Mouse (Mus musculus): Measurements from ENCODE around the gene Atg10. TPM values are rescaled to one million over a fixed set of nuclear protein-coding genes. Genes with fewer than 3 reads are reported as not detected.
A peak's percentile ranks its signal among the peaks of the same experiment; 100 is the strongest.
"Not testable (repeated sequence)": the region's sequence is repeated elsewhere in the genome, so short reads cannot be mapped to it uniquely, and the experiment has no call there.

The Atg10 gene
- polyA plus RNA-seq, 1 experiment from 2014 or later: 15.8 TPM

GRCm38 (mm10) chr13:90962836-90963760, 260.7 kb downstream of the Atg10 start:
- Histone ChIP-seq H3K27me3 (no peaks in the 10 kb centered on the region), H3K9me3 (no peaks in the 10 kb centered on the region), H3K9ac (replicated peaks) (no peak overlapping the region; the same call in 1 of the 2 replicates), H3K36me3 (no peaks in the 10 kb centered on the region), H3K4me3 (no peak overlapping the region), H3K4me1 (peaks cover 19% of the 10 kb centered on the region), H3K4me2 (replicated peaks) (no peak overlapping the region), H3K27ac (replicated peaks) (no peak overlapping the region)
- WGBS: 63% methylated on average over 10 of the region's 10 CpGs
- no peak for ATAC-seq (ENCODE audit: low FRiP score, low read depth)

- no peak overlapping the region for H3K4me3 ChIP-seq
- peak; percentile 64; the same call in 1 of the 2 replicates for ATAC-seq (ENCODE audit: low FRiP score, low read depth)
- no peaks in the 10 kb centered on the region for H3K36me3 ChIP-seq
- peaks cover 16% of the 10 kb centered on the region for H3K4me1 ChIP-seq
- H3K27me3 ChIP-seq: no peaks in the 10 kb centered on the region
- H3K27ac ChIP-seq (replicated peaks): no peak overlapping the region
- no peak overlapping the region for H3K9ac ChIP-seq (replicated peaks)
- H3K4me2 ChIP-seq (replicated peaks): no peak overlapping the region
- WGBS: 46% methylated on average over 8 of the region's 8 CpGs
- no peaks in the 10 kb centered on the region; the same call in 1 of the 2 replicates for H3K9me3 ChIP-seq
Measured at GRCm38 (mm10) chr13:90960591-90960990, 263.2 kb downstream of the Atg10 start.

- 33% methylated on average over 2 of the region's 2 CpGs for WGBS
- ATAC-seq (ENCODE audit: low FRiP score, low read depth): peak; percentile 82
- no peak overlapping the region for H3K27ac ChIP-seq (replicated peaks)
Measured at GRCm38 (mm10) chr13:90958894-90959293, 264.9 kb downstream of the Atg10 start.

GRCm38 (mm10) chr13:90939600-90939999, 284.2 kb downstream of the Atg10 start:
- 82% methylated on average over 5 of the region's 5 CpGs for WGBS
- H3K9ac ChIP-seq (replicated peaks): no peak overlapping the region
- no peaks in the 10 kb centered on the region for H3K36me3 ChIP-seq
- H3K9me3 ChIP-seq: no peaks in the 10 kb centered on the region
- H3K4me2 ChIP-seq (replicated peaks): no peak overlapping the region
- no peaks in the 10 kb centered on the region for H3K4me1 ChIP-seq
- no peak overlapping the region for H3K4me3 ChIP-seq
- H3K27me3 ChIP-seq: no peaks in the 10 kb centered on the region
- no peak for ATAC-seq (ENCODE audit: low FRiP score, low read depth)
- no peak overlapping the region for H3K27ac ChIP-seq (replicated peaks)

More at GRCm38 (mm10) chr13:90958894-90959293, 264.9 kb downstream of the Atg10 start:
- Histone ChIP-seq H3K36me3 (no peaks in the 10 kb centered on the region), H3K4me3 (no peak overlapping the region), H3K9ac (replicated peaks) (no peak overlapping the region), H3K27me3 (no peaks in the 10 kb centered on the region), H3K4me1 (peaks cover 16% of the 10 kb centered on the region), H3K4me2 (replicated peaks) (no peak overlapping the region), H3K9me3 (no peaks in the 10 kb centered on the region; the same call in 1 of the 2 replicates)

GRCm38 (mm10) chr13:90939192-90939591, 284.6 kb downstream of the Atg10 start:
- Histone ChIP-seq H3K4me3 (no peak overlapping the region), H3K9ac (replicated peaks) (no peak overlapping the region), H3K36me3 (no peaks in the 10 kb centered on the region), H3K27ac (replicated peaks) (no peak overlapping the region), H3K4me2 (replicated peaks) (no peak overlapping the region), H3K9me3 (no peaks in the 10 kb centered on the region), H3K27me3 (no peaks in the 10 kb centered on the region), H3K4me1 (no peaks in the 10 kb centered on the region)
- no peak for ATAC-seq (ENCODE audit: low FRiP score, low read depth)
- WGBS: 71% methylated on average over 6 of the region's 6 CpGs

- 88% methylated on average over 7 of the region's 7 CpGs for WGBS
- H3K4me1 ChIP-seq: no peaks in the 10 kb centered on the region
- no peak overlapping the region for H3K9ac ChIP-seq (replicated peaks)
- H3K9me3 ChIP-seq: no peaks in the 10 kb centered on the region
- H3K27ac ChIP-seq (replicated peaks): no peak overlapping the region
- H3K36me3 ChIP-seq: no peaks in the 10 kb centered on the region
- ATAC-seq (ENCODE audit: low FRiP score, low read depth): no peak
- no peaks in the 10 kb centered on the region for H3K27me3 ChIP-seq
- no peak overlapping the region for H3K4me3 ChIP-seq
- no peak overlapping the region for H3K4me2 ChIP-seq (replicated peaks)
Measured at GRCm38 (mm10) chr13:90935852-90936251, 287.9 kb downstream of the Atg10 start.

GRCm38 (mm10) chr13:90933256-90933655, 290.5 kb downstream of the Atg10 start:
- H3K27me3 ChIP-seq: no peaks in the 10 kb centered on the region
- H3K9me3 ChIP-seq: no peaks in the 10 kb centered on the region
- no peak overlapping the region for H3K4me2 ChIP-seq (replicated peaks)
- H3K27ac ChIP-seq (replicated peaks): no peak overlapping the region
- no peak overlapping the region for H3K4me3 ChIP-seq
- no peak overlapping the region for H3K9ac ChIP-seq (replicated peaks)
- 53% methylated on average over 3 of the region's 3 CpGs for WGBS
- H3K36me3 ChIP-seq: peaks cover 6% of the 10 kb centered on the region
- no peaks in the 10 kb centered on the region for H3K4me1 ChIP-seq
- ATAC-seq (ENCODE audit: low FRiP score, low read depth): no peak

GRCm38 (mm10) chr13:90929847-90930246, 293.9 kb downstream of the Atg10 start:
- no peaks in the 10 kb centered on the region for H3K9me3 ChIP-seq

GRCm38 (mm10) chr13:90928266-90928665, 295.5 kb downstream of the Atg10 start:
- not testable (repeated sequence) for H3K9ac ChIP-seq (replicated peaks); H3K4me2 ChIP-seq (replicated peaks); H3K9me3 ChIP-seq; H3K4me3 ChIP-seq; H3K27me3 ChIP-seq; ATAC-seq (ENCODE audit: low FRiP score, low read depth); H3K27ac ChIP-seq (replicated peaks); H3K4me1 ChIP-seq
- H3K36me3 ChIP-seq: peaks cover 41% of the 10 kb centered on the region
- WGBS: 93% methylated on average over 7 of the region's 10 CpGs

More at GRCm38 (mm10) chr13:90929847-90930246, 293.9 kb downstream of the Atg10 start:
- H3K4me3 ChIP-seq: no peak overlapping the region
- peak; percentile 17; the same call in 1 of the 2 replicates for ATAC-seq (ENCODE audit: low FRiP score, low read depth)
- H3K27ac ChIP-seq (replicated peaks): no peak overlapping the region
- H3K4me1 ChIP-seq: no peaks in the 10 kb centered on the region
- H3K9ac ChIP-seq (replicated peaks): no peak overlapping the region
- H3K27me3 ChIP-seq: no peaks in the 10 kb centered on the region
- peaks cover 38% of the 10 kb centered on the region for H3K36me3 ChIP-seq
- WGBS: 26% methylated on average over 5 of the region's 5 CpGs
- H3K4me2 ChIP-seq (replicated peaks): no peak overlapping the region

- WGBS: 79% methylated on average over 5 of the region's 5 CpGs
- H3K27ac ChIP-seq (replicated peaks): no peak overlapping the region
- no peak overlapping the region for H3K4me3 ChIP-seq
- no peak for ATAC-seq (ENCODE audit: low FRiP score, low read depth)
- no peak overlapping the region for H3K9ac ChIP-seq (replicated peaks)
- H3K36me3 ChIP-seq: peaks cover 41% of the 10 kb centered on the region
- no peaks in the 10 kb centered on the region for H3K9me3 ChIP-seq
- H3K27me3 ChIP-seq: no peaks in the 10 kb centered on the region
- peaks cover 6% of the 10 kb centered on the region; the same call in 1 of the 2 replicates for H3K4me1 ChIP-seq
- H3K4me2 ChIP-seq (replicated peaks): no peak overlapping the region
Measured at GRCm38 (mm10) chr13:90926938-90927633, 296.7 kb downstream of the Atg10 start.

- peaks cover 41% of the 10 kb centered on the region for H3K36me3 ChIP-seq
- WGBS: 85% methylated on average over 7 of the region's 7 CpGs
- peaks cover 6% of the 10 kb centered on the region; the same call in 1 of the 2 replicates for H3K4me1 ChIP-seq
- no peaks in the 10 kb centered on the region for H3K9me3 ChIP-seq
- ATAC-seq (ENCODE audit: low FRiP score, low read depth): no peak
- no peak overlapping the region for H3K9ac ChIP-seq (replicated peaks)
- H3K27me3 ChIP-seq: no peaks in the 10 kb centered on the region
- no peak overlapping the region for H3K4me3 ChIP-seq
- H3K27ac ChIP-seq (replicated peaks): no peak overlapping the region
- H3K4me2 ChIP-seq (replicated peaks): no peak overlapping the region
Measured at GRCm38 (mm10) chr13:90926125-90926765, 297.5 kb downstream of the Atg10 start.

All from midbrain, embryonic 12.5 days (tissue).